Mouse (Mus musculus): ENCODE measurements around the gene Col8a2.

GRCm38 (mm10) chr4:126278961-126279360 is 7.6 kb upstream of the Col8a2 start:
- TF ChIP-seq GATA1 (IDR thresholded peaks at IDR 0.05; ENCODE audit: low read length) = no peak
- no peak for TF ChIP-seq TAL1 (IDR thresholded peaks at IDR 0.05; ENCODE audit: low read length)
